Mouse (Mus musculus): Measurements from ENCODE around the gene Gm19345.

- TF ChIP-seq MAX (IDR thresholded peaks at IDR 0.05; ENCODE audit: low read depth) (no peak), USF1 (IDR thresholded peaks at IDR 0.05; ENCODE audit: low read depth) (no peak), POLR2A (IDR thresholded peaks at IDR 0.05; ENCODE audit: insufficient read length, low read depth) (peak; percentile 49)
These were observed 34.3 kb upstream of the Gm19345 start for GRCm38 (mm10) chr7:19817382-19818105.

Measured in myocyte (in vitro differentiated cells).